Mouse (Mus musculus): ENCODE measurements at regions not wholly inside any gene's neighbourhood (a gene's known extent, or its start where the extent isn't known, plus 50 kb on each side); places are given as distances from the start of the nearest gene placed in this dataset.

- TF ChIP-seq CTCF (IDR thresholded peaks at IDR 0.05; ENCODE audit: extremely low read depth, insufficient read length, insufficient replicate concordance, low read depth, low read length) (no peak), POLR2A (IDR thresholded peaks at IDR 0.05; ENCODE audit: low read depth, low read length) (no peak)
These were observed 65.3 kb upstream of the Cnih3 start for GRCm38 (mm10) chr1:181287166-181287565.
